Mouse (Mus musculus): ENCODE data around the gene Ppp1r9b. TPM values are rescaled to one million over a fixed set of nuclear protein-coding genes. Genes with fewer than 3 reads are reported as not detected.
A peak's percentile ranks its signal among the peaks of the same experiment; 100 is the strongest.

The Ppp1r9b gene
- polyA plus RNA-seq, 1 experiment from 2014 or later: 10.5 TPM

- Histone ChIP-seq H3K4me2 (ENCODE audit: low read depth, low read length) (no peak overlapping the region), H3K36me3 (replicated peaks; ENCODE audit: control insufficient read depth, insufficient read depth, low read depth, low read length) (no peaks in the 10 kb centered on the region), H3K4me1 (ENCODE audit: control insufficient read depth, insufficient read depth, low read length) (no peaks in the 10 kb centered on the region), H3K9me3 (replicated peaks; ENCODE audit: control insufficient read depth, low read length) (no peaks in the 10 kb centered on the region), H3K27me3 (ENCODE audit: control insufficient read depth, insufficient read depth, low read length) (no peaks in the 10 kb centered on the region), H3K9ac (replicated peaks; ENCODE audit: low read length) (no peak overlapping the region), H3K27ac (replicated peaks; ENCODE audit: low read depth, low read length) (no peak overlapping the region), H3K4me3 (ENCODE audit: low read depth, low read length) (no peak overlapping the region)
- WGBS: 61% methylated on average over 15 of the region's 15 CpGs
- peak; percentile 85 for DNase-seq (ENCODE audit: low spot score)
- ATAC-seq (replicated peaks; ENCODE audit: insufficient number of reproducible peaks, low FRiP score, low TSS enrichment, low read depth): no peak; the same call in 1 of the 2 replicates
These were observed 20.5 kb upstream of the Ppp1r9b start for GRCm38 (mm10) chr11:94970210-94970943.

GRCm38 (mm10) chr11:94971895-94972615 is 18.8 kb upstream of the Ppp1r9b start:
- Histone ChIP-seq H3K9me3 (replicated peaks; ENCODE audit: control insufficient read depth, low read length) (no peaks in the 10 kb centered on the region), H3K4me1 (ENCODE audit: control insufficient read depth, insufficient read depth, low read length) (no peaks in the 10 kb centered on the region), H3K4me2 (ENCODE audit: low read depth, low read length) (no peak overlapping the region), H3K9ac (replicated peaks; ENCODE audit: low read length) (no peak overlapping the region), H3K4me3 (ENCODE audit: low read depth, low read length) (no peak overlapping the region), H3K27me3 (ENCODE audit: control insufficient read depth, insufficient read depth, low read length) (no peaks in the 10 kb centered on the region), H3K36me3 (replicated peaks; ENCODE audit: control insufficient read depth, insufficient read depth, low read depth, low read length) (no peaks in the 10 kb centered on the region), H3K27ac (replicated peaks; ENCODE audit: low read depth, low read length) (no peak overlapping the region)
- DNase-seq (ENCODE audit: low spot score) (no peak), ATAC-seq (replicated peaks; ENCODE audit: insufficient number of reproducible peaks, low FRiP score, low TSS enrichment, low read depth) (no peak)
- 69% methylated on average over 16 of the region's 16 CpGs for WGBS

GRCm38 (mm10) chr11:94972887-94973286 is 17.9 kb upstream of the Ppp1r9b start:
- Histone ChIP-seq H3K4me2 (ENCODE audit: low read depth, low read length) (no peak overlapping the region), H3K36me3 (replicated peaks; ENCODE audit: control insufficient read depth, insufficient read depth, low read depth, low read length) (no peaks in the 10 kb centered on the region), H3K4me3 (ENCODE audit: low read depth, low read length) (no peak overlapping the region), H3K4me1 (ENCODE audit: control insufficient read depth, insufficient read depth, low read length) (no peaks in the 10 kb centered on the region), H3K9ac (replicated peaks; ENCODE audit: low read length) (no peak overlapping the region), H3K27ac (replicated peaks; ENCODE audit: low read depth, low read length) (no peak overlapping the region), H3K27me3 (ENCODE audit: control insufficient read depth, insufficient read depth, low read length) (no peaks in the 10 kb centered on the region), H3K9me3 (replicated peaks; ENCODE audit: control insufficient read depth, low read length) (no peaks in the 10 kb centered on the region)
- WGBS: 60% methylated on average over 5 of the region's 5 CpGs
- DNase-seq (ENCODE audit: low spot score) (no peak), ATAC-seq (replicated peaks; ENCODE audit: insufficient number of reproducible peaks, low FRiP score, low TSS enrichment, low read depth) (no peak)

- Histone ChIP-seq H3K4me3 (ENCODE audit: low read depth, low read length) (no peak overlapping the region), H3K27ac (replicated peaks; ENCODE audit: low read depth, low read length) (no peak overlapping the region), H3K36me3 (replicated peaks; ENCODE audit: control insufficient read depth, insufficient read depth, low read depth, low read length) (no peaks in the 10 kb centered on the region), H3K4me1 (ENCODE audit: control insufficient read depth, insufficient read depth, low read length) (no peaks in the 10 kb centered on the region), H3K27me3 (ENCODE audit: control insufficient read depth, insufficient read depth, low read length) (no peaks in the 10 kb centered on the region), H3K4me2 (ENCODE audit: low read depth, low read length) (no peak overlapping the region), H3K9ac (replicated peaks; ENCODE audit: low read length) (no peak overlapping the region), H3K9me3 (replicated peaks; ENCODE audit: control insufficient read depth, low read length) (no peaks in the 10 kb centered on the region)
- ATAC-seq (replicated peaks; ENCODE audit: insufficient number of reproducible peaks, low FRiP score, low TSS enrichment, low read depth) (no peak), DNase-seq (ENCODE audit: low spot score) (no peak)
- WGBS: 45% methylated on average over 4 of the region's 4 CpGs
These were observed 17.5 kb upstream of the Ppp1r9b start for GRCm38 (mm10) chr11:94973313-94973712.

- Histone ChIP-seq H3K9ac (replicated peaks; ENCODE audit: low read length) (no peak overlapping the region), H3K27ac (replicated peaks; ENCODE audit: low read depth, low read length) (no peak overlapping the region), H3K9me3 (replicated peaks; ENCODE audit: control insufficient read depth, low read length) (no peaks in the 10 kb centered on the region), H3K36me3 (replicated peaks; ENCODE audit: control insufficient read depth, insufficient read depth, low read depth, low read length) (no peaks in the 10 kb centered on the region), H3K4me3 (ENCODE audit: low read depth, low read length) (no peak overlapping the region), H3K4me2 (ENCODE audit: low read depth, low read length) (no peak overlapping the region; the same call in 1 of the 2 replicates), H3K4me1 (ENCODE audit: control insufficient read depth, insufficient read depth, low read length) (0 out of 2 replicates have a peak, but pooled peaks cover 3% of the 10 kb centered on the region), H3K27me3 (ENCODE audit: control insufficient read depth, insufficient read depth, low read length) (no peaks in the 10 kb centered on the region)
- no peak for ATAC-seq (replicated peaks; ENCODE audit: insufficient number of reproducible peaks, low FRiP score, low TSS enrichment, low read depth)
- WGBS: 92% methylated on average over 2 of the region's 2 CpGs
- DNase-seq (ENCODE audit: low spot score): no peak
These were observed 15.9 kb upstream of the Ppp1r9b start for GRCm38 (mm10) chr11:94974951-94975350.

- Histone ChIP-seq H3K9ac (replicated peaks; ENCODE audit: low read length) (no peak within 1 kb of the TSS), H3K36me3 (replicated peaks; ENCODE audit: control insufficient read depth, insufficient read depth, low read depth, low read length) (no peaks in the 10 kb centered on the region), H3K4me2 (ENCODE audit: low read depth, low read length) (no peak within 1 kb of the TSS), H3K27me3 (ENCODE audit: control insufficient read depth, insufficient read depth, low read length) (no peaks in the 10 kb centered on the region), H3K9me3 (replicated peaks; ENCODE audit: control insufficient read depth, low read length) (no peaks in the 10 kb centered on the region), H3K27ac (replicated peaks; ENCODE audit: low read depth, low read length) (no peak within 1 kb of the TSS), H3K4me3 (ENCODE audit: low read depth, low read length) (no peak within 1 kb of the TSS), H3K4me1 (ENCODE audit: control insufficient read depth, insufficient read depth, low read length) (0 out of 2 replicates have a peak, but pooled peaks cover 3% of the 10 kb centered on the region)
- 74% methylated on average over 5 of the region's 5 CpGs for WGBS
- no peak for DNase-seq (ENCODE audit: low spot score)
- no peak for ATAC-seq (replicated peaks; ENCODE audit: insufficient number of reproducible peaks, low FRiP score, low TSS enrichment, low read depth)
These were observed 14.6 kb upstream of the Ppp1r9b start, which contains the start of gene Sgca for GRCm38 (mm10) chr11:94976199-94976598. Gene Sgca, minus strand, starts transcription at chr11:94976327.

- Histone ChIP-seq H3K9me3 (replicated peaks; ENCODE audit: control insufficient read depth, low read length) (no peaks in the 10 kb centered on the region), H3K27me3 (ENCODE audit: control insufficient read depth, insufficient read depth, low read length) (no peaks in the 10 kb centered on the region), H3K27ac (replicated peaks; ENCODE audit: low read depth, low read length) (peak overlapping the region; percentile 25; the same call in 1 of the 2 replicates), H3K9ac (replicated peaks; ENCODE audit: low read length) (peak overlapping the region; percentile 55), H3K36me3 (replicated peaks; ENCODE audit: control insufficient read depth, insufficient read depth, low read depth, low read length) (no peaks in the 10 kb centered on the region), H3K4me2 (ENCODE audit: low read depth, low read length) (peak overlapping the region; percentile 25; the same call in 1 of the 2 replicates), H3K4me3 (ENCODE audit: low read depth, low read length) (no peak overlapping the region; the same call in 1 of the 2 replicates), H3K4me1 (ENCODE audit: control insufficient read depth, insufficient read depth, low read length) (0 out of 2 replicates have a peak, but pooled peaks cover 3% of the 10 kb centered on the region)
- DNase-seq (ENCODE audit: low spot score) (no peak), ATAC-seq (replicated peaks; ENCODE audit: insufficient number of reproducible peaks, low FRiP score, low TSS enrichment, low read depth) (peak; percentile 9; the same call in 1 of the 2 replicates)
- 51% methylated on average over 9 of the region's 9 CpGs for WGBS
These were observed 12.5 kb upstream of the Ppp1r9b start for GRCm38 (mm10) chr11:94978178-94978915.

Measured in embryonic facial prominence, embryonic 11.5 days (tissue).